Mouse (Mus musculus): ENCODE measurements around the gene Cox6b2. TPM values are rescaled to one million over a fixed set of nuclear protein-coding genes. Genes with fewer than 3 reads are reported as not detected.

Gene Cox6b2
- polyA plus RNA-seq, 1 experiment from 2014 or later = not detected

GRCm38 (mm10) chr7:4743354-4743753 is 9.5 kb downstream of the Cox6b2 start:
- 87% methylated on average over 2 of the region's 2 CpGs for WGBS (ENCODE audit: missing documents)
- Histone ChIP-seq H3K4me3 (ENCODE audit: inconsistent target) (no peak overlapping the region), H3K36me3 (ENCODE audit: inconsistent target) (peaks cover 24% of the 10 kb centered on the region; the same call in 1 of the 2 replicates), H3K79me2 (ENCODE audit: inconsistent target) (no peaks in the 10 kb centered on the region), H3K27ac (no peak overlapping the region)

GRCm38 (mm10) chr7:4742482-4742819 is 10.4 kb downstream of the Cox6b2 start:
- WGBS (ENCODE audit: missing documents) = 93% methylated on average over 6 of the region's 6 CpGs
- Histone ChIP-seq H3K79me2 (ENCODE audit: inconsistent target) (no peaks in the 10 kb centered on the region), H3K27ac (no peak overlapping the region), H3K36me3 (ENCODE audit: inconsistent target) (peaks cover 24% of the 10 kb centered on the region; the same call in 1 of the 2 replicates), H3K4me3 (ENCODE audit: inconsistent target) (no peak overlapping the region)

GRCm38 (mm10) chr7:4741672-4742481 is 11.0 kb downstream of the Cox6b2 start:
- Histone ChIP-seq H3K27ac (peak overlapping the region; percentile 90), H3K79me2 (ENCODE audit: inconsistent target) (no peaks in the 10 kb centered on the region), H3K4me3 (ENCODE audit: inconsistent target) (peak overlapping the region; percentile 95; the same call in 1 of the 2 replicates), H3K36me3 (ENCODE audit: inconsistent target) (peaks cover 20% of the 10 kb centered on the region; the same call in 1 of the 2 replicates)
- WGBS (ENCODE audit: missing documents) = 95% methylated on average over 21 of the region's 21 CpGs

DNA sequence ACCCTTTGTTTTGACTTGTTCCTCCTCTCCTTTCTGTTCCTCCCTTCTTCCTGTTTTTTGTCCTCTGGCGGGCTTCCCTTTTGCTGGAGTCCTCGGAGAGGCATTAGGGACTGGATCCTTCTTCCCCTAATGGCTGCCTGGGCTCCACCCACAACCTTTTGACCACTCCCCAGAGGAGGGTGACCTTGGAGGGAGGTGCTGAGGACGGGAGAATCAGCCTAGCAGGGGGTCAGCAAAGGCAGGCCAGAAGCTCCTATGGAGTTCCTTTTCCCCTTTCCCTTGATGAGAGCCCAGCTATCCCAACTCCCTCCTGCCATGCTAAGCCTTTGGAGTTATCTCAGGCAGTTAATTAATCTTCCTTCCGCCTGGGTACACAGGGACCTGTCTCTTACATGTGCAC is 11.7 kb downstream of the Cox6b2 start:
- H3K36me3 ChIP-seq (ENCODE audit: inconsistent target) = peaks cover 16% of the 10 kb centered on the region; the same call in 1 of the 2 replicates
- H3K79me2 ChIP-seq (ENCODE audit: inconsistent target) = no peaks in the 10 kb centered on the region
- peak overlapping the region; percentile 90 for H3K27ac ChIP-seq
- H3K4me3 ChIP-seq (ENCODE audit: inconsistent target) = peak overlapping the region; percentile 95
- 16% methylated on average over 4 of the region's 4 CpGs for WGBS (ENCODE audit: missing documents)

DNA sequence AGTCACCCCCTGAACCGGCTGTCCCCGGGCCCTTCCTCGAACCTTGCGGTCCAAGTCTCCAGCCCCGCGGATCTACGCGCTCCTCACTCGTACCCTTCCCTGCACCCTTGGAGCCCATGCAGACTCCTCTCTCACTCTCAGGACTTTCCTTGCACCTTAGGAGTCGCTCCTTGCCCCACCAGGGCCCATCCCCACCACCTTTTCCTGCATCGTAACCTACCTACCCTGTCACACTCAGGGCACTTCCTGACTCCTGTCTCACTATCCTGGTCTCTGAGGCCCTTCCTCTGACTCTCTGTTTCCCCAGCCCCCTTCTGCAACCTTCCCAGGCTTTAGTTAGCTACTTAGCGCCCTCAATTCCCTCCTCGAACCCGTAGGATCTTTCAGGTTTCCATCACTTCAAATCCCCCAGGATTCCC is 12.6 kb downstream of the Cox6b2 start:
- no peaks in the 10 kb centered on the region for H3K79me2 ChIP-seq (ENCODE audit: inconsistent target)
- H3K4me3 ChIP-seq (ENCODE audit: inconsistent target) = peak overlapping the region; percentile 95
- peaks cover 8% of the 10 kb centered on the region; the same call in 1 of the 2 replicates for H3K36me3 ChIP-seq (ENCODE audit: inconsistent target)
- under 1% methylated on average over 14 of the region's 14 CpGs for WGBS (ENCODE audit: missing documents)
- H3K27ac ChIP-seq = peak overlapping the region; percentile 90

GRCm38 (mm10) chr7:4739544-4740275 is 13.2 kb downstream of the Cox6b2 start, which contains the start of gene Kmt5c:
TSS of gene Kmt5c (plus strand) at chr7:4740115.
- Histone ChIP-seq H3K79me2 (ENCODE audit: inconsistent target) (no peaks in the 10 kb centered on the region), H3K36me3 (ENCODE audit: inconsistent target) (peaks cover 7% of the 10 kb centered on the region; the same call in 1 of the 2 replicates), H3K27ac (peak within 1 kb of the TSS; percentile 90), H3K4me3 (ENCODE audit: inconsistent target) (peak within 1 kb of the TSS; percentile 95)
- WGBS (ENCODE audit: missing documents) = under 1% methylated on average over 37 of the region's 44 CpGs

DNA sequence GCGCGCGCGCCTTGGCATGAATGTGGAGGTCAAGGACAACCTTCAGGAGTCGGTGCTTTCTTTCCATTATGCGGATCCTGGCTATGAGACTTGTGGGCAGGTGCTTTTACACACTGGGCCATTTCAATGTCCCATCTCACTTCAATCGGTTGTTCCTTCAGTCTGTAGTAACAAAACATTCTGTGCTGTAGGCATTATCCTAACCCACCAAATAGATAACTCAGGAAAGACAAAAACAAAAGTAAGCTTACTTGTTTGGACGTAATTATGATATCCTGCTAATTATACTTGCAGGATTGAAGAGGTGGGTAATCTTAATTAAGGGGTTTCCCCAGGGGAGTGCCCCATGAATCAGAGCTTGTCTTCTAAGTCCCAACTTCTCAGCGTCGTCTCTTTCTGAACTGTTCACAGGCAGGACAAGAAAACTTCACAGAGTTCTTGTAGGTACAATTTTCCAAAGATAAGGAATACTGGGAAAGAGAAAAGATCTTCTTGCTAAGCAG is 13.8 kb downstream of the Cox6b2 start:
- no peaks in the 10 kb centered on the region for H3K79me2 ChIP-seq (ENCODE audit: inconsistent target)
- WGBS (ENCODE audit: missing documents) = 61% methylated on average over 10 of the region's 10 CpGs
- peaks cover 7% of the 10 kb centered on the region; the same call in 1 of the 2 replicates for H3K36me3 ChIP-seq (ENCODE audit: inconsistent target)
- H3K4me3 ChIP-seq (ENCODE audit: inconsistent target) = peak overlapping the region; percentile 30
- H3K27ac ChIP-seq = peak overlapping the region; percentile 34

GRCm38 (mm10) chr7:4732968-4733392 is 19.9 kb downstream of the Cox6b2 start:
- WGBS (ENCODE audit: missing documents) = 79% methylated on average over 6 of the region's 6 CpGs
- H3K4me3 ChIP-seq (ENCODE audit: inconsistent target) = no peak overlapping the region
- no peaks in the 10 kb centered on the region for H3K36me3 ChIP-seq (ENCODE audit: inconsistent target)
- no peaks in the 10 kb centered on the region for H3K79me2 ChIP-seq (ENCODE audit: inconsistent target)
- no peak overlapping the region for H3K27ac ChIP-seq

DNA sequence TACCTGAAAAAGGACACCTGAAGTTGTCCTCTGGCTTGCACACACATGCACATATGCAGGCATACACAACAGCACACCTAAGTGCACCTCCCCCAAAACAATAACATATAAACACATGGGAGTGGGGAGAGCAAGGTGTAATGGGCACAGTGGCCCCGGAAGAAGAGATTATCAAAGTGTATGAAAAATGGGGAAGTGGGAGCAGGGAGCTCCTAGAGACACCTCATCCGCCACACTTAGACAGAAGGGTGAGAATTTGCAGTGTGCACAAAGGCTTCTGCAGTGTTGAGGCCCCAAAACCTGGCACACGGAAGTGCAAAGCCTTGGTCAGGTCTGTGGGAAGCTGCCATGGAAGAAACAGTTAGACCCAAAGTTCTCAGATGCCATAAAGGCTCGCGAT is 21.8 kb downstream of the Cox6b2 start:
- 38% methylated on average over 5 of the region's 5 CpGs for WGBS (ENCODE audit: missing documents)
- H3K36me3 ChIP-seq (ENCODE audit: inconsistent target) = no peaks in the 10 kb centered on the region
- no peak overlapping the region for H3K27ac ChIP-seq
- H3K4me3 ChIP-seq (ENCODE audit: inconsistent target) = no peak overlapping the region
- H3K79me2 ChIP-seq (ENCODE audit: inconsistent target) = no peaks in the 10 kb centered on the region

DNA sequence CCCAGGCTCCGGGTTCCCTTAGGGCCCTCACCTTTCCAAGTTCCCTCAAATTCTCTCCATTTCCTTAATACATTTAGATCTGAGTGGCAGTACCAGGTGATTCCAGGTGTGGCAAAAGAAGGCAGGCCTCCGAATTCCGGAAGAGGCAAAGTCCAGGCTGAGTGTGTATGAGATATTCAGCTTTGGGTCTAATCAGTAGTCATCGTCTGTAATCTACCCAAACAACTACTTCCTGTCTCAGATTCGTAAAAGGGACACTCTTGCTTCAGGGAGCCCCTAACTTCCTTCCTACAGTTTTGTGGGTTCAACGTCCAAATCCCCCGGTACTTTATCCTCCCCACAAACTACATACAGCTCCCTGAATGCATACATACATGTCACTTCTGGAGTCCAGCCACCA is 27.7 kb downstream of the Cox6b2 start, which contains the start of gene Tmem150b:
Tmem150b (minus strand) TSS at position 81 of the 400 bp plus-strand sequence.
- Histone ChIP-seq H3K79me2 (ENCODE audit: inconsistent target) (no peaks in the 10 kb centered on the region), H3K4me3 (ENCODE audit: inconsistent target) (peak within 1 kb of the TSS; percentile 44), H3K36me3 (ENCODE audit: inconsistent target) (no peaks in the 10 kb centered on the region), H3K27ac (peak within 1 kb of the TSS; percentile 84)
- WGBS (ENCODE audit: missing documents) = 9% methylated on average over 7 of the region's 7 CpGs

DNA sequence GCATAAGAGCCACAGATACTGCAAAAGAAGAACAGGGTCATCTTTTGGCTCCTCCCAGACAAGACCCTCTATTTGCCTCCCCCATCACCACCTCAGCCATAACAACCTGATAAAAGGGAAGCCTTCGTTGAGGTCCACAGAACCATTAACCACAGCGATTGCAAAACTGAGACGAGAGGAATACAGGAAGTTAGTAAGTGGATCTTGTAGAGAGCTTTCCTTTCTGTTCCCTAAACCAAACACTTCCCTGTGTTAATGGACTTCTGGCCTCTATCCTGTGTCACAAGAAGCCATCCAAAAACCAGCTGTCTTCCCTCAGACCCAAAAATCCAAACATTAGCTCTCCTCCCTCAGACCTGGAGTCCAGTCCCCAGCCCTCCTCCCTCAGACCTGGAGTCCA is 28.5 kb downstream of the Cox6b2 start:
- Histone ChIP-seq H3K36me3 (ENCODE audit: inconsistent target) (no peaks in the 10 kb centered on the region), H3K27ac (peak overlapping the region; percentile 84), H3K4me3 (ENCODE audit: inconsistent target) (peak overlapping the region; percentile 44; the same call in 1 of the 2 replicates), H3K79me2 (ENCODE audit: inconsistent target) (no peaks in the 10 kb centered on the region)
- WGBS (ENCODE audit: missing documents) = 0% methylated on average over 3 of the region's 3 CpGs

GRCm38 (mm10) chr7:4723508-4723907 is 29.4 kb downstream of the Cox6b2 start:
- Histone ChIP-seq H3K4me3 (ENCODE audit: inconsistent target) (peak overlapping the region; percentile 44), H3K36me3 (ENCODE audit: inconsistent target) (no peaks in the 10 kb centered on the region), H3K27ac (peak overlapping the region; percentile 84), H3K79me2 (ENCODE audit: inconsistent target) (no peaks in the 10 kb centered on the region)
- 13% methylated on average over 12 of the region's 12 CpGs for WGBS (ENCODE audit: missing documents)

DNA sequence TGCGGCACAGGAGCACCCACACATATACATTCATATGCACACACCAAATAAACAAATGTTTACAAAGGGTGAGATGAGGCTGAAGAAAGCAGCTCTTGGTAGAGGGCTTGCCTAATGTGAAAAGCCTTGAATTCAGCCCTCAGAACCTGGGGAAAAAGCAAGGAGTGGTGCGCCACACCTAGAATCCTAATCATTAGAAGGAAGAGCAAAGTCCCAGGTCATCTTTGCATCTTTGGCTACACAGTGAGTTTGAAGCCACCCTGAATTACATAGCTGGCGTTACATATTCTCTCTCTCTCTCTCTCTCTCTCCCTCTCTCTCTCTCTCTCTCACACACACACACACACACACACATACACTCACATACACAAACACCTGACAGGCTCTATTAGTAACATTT is 33.6 kb downstream of the Cox6b2 start:
- H3K27ac ChIP-seq = no peak overlapping the region
- no peaks in the 10 kb centered on the region for H3K36me3 ChIP-seq (ENCODE audit: inconsistent target)
- no peaks in the 10 kb centered on the region for H3K79me2 ChIP-seq (ENCODE audit: inconsistent target)
- 100% methylated on average over 3 of the region's 3 CpGs for WGBS (ENCODE audit: missing documents)
- no peak overlapping the region for H3K4me3 ChIP-seq (ENCODE audit: inconsistent target)

- Histone ChIP-seq H3K27ac (no peak overlapping the region), H3K79me2 (ENCODE audit: inconsistent target) (no peaks in the 10 kb centered on the region), H3K36me3 (ENCODE audit: inconsistent target) (no peaks in the 10 kb centered on the region), H3K4me3 (ENCODE audit: inconsistent target) (no peak overlapping the region)
- 67% methylated on average over 5 of the region's 6 CpGs for WGBS (ENCODE audit: missing documents)
Measured at GRCm38 (mm10) chr7:4716955-4717354, 35.9 kb downstream of the Cox6b2 start.

Data from macrophage (primary cell).